Mouse (Mus musculus) G1E (cell line): ENCODE measurements around the gene Trim62.

Experiments
- CTCF ChIP-seq: IDR thresholded peaks from 2 replicates; pipeline ENCODE4 v1.5.1; 2012; ENCODE audit warnings: low read depth, low read length, inconsistent platforms, mixed read lengths
- POLR2AphosphoS5 ChIP-seq: IDR thresholded peaks from 2 replicates; pipeline ENCODE4 v1.6.1; 2012; ENCODE audit warnings: low read depth, low read length, inconsistent platforms; ENCODE audit not compliant: insufficient replicate concordance
- TAL1 ChIP-seq: conservative IDR thresholded peaks from 2 replicates; pipeline ENCODE4 v1.6.1; 2012; ENCODE audit warnings: low read depth, low read length, inconsistent platforms, mixed read lengths

DNA sequence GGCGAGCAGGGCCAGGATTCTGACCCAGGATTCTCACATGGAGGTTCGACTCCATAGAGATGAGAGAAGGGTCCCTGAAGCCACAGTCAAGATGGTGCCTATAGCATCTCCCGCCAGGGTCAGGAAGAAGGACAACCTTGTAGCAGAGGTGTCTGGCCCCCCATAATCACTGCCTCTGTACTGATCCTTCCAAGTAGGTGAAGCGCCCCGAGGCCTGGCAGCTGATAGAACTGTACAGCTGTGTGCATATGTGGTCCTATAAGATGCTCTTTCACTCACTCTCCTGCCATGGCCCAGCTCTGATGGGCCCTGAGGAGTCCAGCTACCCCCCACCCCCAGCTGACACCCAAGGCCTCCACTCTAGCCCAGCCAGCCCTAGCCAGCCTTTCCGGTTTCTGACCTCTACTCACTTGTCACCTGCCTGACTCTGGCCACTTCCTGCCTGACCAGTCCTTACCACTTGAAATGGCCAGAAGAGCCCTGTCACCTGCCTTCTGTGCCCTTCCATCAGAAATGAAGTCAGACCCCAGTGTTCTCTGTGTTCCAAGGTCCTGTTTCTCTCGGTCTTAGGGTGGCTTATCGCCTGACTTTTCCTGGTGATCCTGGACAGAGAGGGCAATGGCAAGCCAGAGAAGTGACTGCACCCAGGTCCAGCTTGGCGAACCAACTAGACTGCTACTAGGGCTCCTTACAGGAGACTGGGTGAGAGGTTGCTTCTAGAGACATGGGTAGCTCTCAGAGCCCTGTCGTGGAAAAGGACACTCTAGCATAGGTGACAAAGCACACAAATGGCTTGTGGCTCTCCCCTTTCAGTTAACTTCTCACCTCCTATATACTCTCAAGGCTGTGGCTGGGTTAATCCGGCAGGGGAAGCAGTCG lies 6.6 kb downstream of the Trim62 start:
- no peak for TF ChIP-seq CTCF
- no peak for TF ChIP-seq TAL1
- TF ChIP-seq POLR2AphosphoS5: no peak
